Mouse (Mus musculus) limb, embryonic 11.5 days (tissue): ENCODE results near the gene Ythdf2. TPM values are rescaled to one million over a fixed set of nuclear protein-coding genes. Genes with fewer than 3 reads are reported as not detected.
A peak's percentile ranks its signal among the peaks of the same experiment; 100 is the strongest.

Experiments used
- ATAC-seq: fragments of 200-750 bp; cut with Nextera tagmentation; 2 replicates; pipeline ENCODE4 v1.8.0; 2017; ENCODE audit warnings: low read depth; ENCODE audit not compliant: insufficient number of reproducible peaks, low FRiP score, low TSS enrichment
- DNase-seq: peaks from one replicate; pipeline ENCODE4 v3.0.0-alpha.2; 2015; ENCODE audit warnings: low spot score
- H3K27ac ChIP-seq: fragments of 300-500 bp; sonication (generic); replicated peaks from 2 replicates; pipeline ENCODE4 v1.5.1; 2014; ENCODE audit warnings: low read depth, mild to moderate bottlenecking, low read length
- H3K27me3 ChIP-seq: fragments of 300-500 bp; sonication (generic); 2 replicates; pipeline ENCODE4 v1.6.1; 2014; ENCODE audit warnings: mild to moderate bottlenecking, low read length, mixed read lengths; ENCODE audit not compliant: control insufficient read depth, insufficient read depth
- H3K36me3 ChIP-seq: fragments of 300-500 bp; sonication (generic); 2 replicates; pipeline ENCODE4 v1.6.1; 2014; ENCODE audit warnings: mild to moderate bottlenecking, low read length, moderate library complexity, mixed read lengths; ENCODE audit not compliant: control insufficient read depth, insufficient read depth
- H3K4me1 ChIP-seq: fragments of 300-500 bp; sonication (generic); 2 replicates; pipeline ENCODE4 v1.6.1; 2014; ENCODE audit warnings: low read length, mixed read lengths; ENCODE audit not compliant: control insufficient read depth, insufficient read depth
- H3K4me2 ChIP-seq: fragments of 300-500 bp; sonication (generic); 2 replicates; pipeline ENCODE4 v1.6.1; 2014; ENCODE audit warnings: low read depth, mild to moderate bottlenecking, moderate library complexity; ENCODE audit not compliant: severe bottlenecking
- H3K4me3 ChIP-seq: fragments of 300-500 bp; sonication (generic); 2 replicates; pipeline ENCODE4 v1.5.1; 2014; ENCODE audit warnings: low read depth, low read length
- H3K9ac ChIP-seq: fragments of 300-500 bp; sonication (generic); 2 replicates; pipeline ENCODE4 v1.6.1; 2014; ENCODE audit warnings: mild to moderate bottlenecking, low read length
- H3K9me3 ChIP-seq: fragments of 300-500 bp; sonication (generic); 2 replicates; pipeline ENCODE4 v1.6.1; 2016; ENCODE audit warnings: low read length; ENCODE audit not compliant: control insufficient read depth
- WGBS: fragments of 180-500 bp; shearing (Covaris S2); extraction: QIAGEN DNeasy Blood & Tissue Kit; methylation state at CpG from one replicate; pipeline ENCODE4 v1.1.7; 2014; 5-methylcytosine and 5-hydroxymethylcytosine counted together
- polyA plus RNA-seq: library from polyadenylated mRNA; unstranded; fragments of >200 nt; fragmentation: Nextera tagmentation; extraction: Ambion mirVana; gene quantifications from 2 replicates; pipeline ENCODE4 v1.2.1, GENCODE M21; 2014

Ythdf2 gene
- polyA plus RNA-seq, 1 experiment from 2014 or later = 162 TPM

DNA sequence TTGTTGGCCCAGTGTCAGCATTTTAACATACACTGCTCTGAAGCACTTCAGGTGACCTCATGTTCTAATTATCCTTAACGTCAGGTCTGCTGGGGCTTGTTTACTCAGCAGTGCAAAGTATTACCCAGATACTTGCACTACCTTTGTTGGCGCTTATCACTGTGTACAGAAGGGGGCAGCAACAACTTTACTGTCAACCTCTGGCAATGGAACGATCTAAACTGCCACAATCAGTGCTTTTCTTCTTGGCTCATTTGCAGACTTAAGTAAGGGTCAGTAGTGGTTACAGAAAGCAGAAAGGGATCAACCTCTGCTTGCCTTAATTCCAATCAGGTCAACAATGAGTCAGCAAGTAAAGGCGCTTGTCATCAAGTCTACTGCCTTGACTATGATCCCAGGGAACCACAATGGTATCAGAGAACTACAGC is 13.8 kb downstream of the Ythdf2 start:
- Histone ChIP-seq H3K4me3 (no peak overlapping the region), H3K9me3 (no peaks in the 10 kb centered on the region), H3K27ac (no peak overlapping the region), H3K4me1 (no peaks in the 10 kb centered on the region), H3K9ac (no peak overlapping the region), H3K4me2 (no peak overlapping the region), H3K27me3 (no peaks in the 10 kb centered on the region), H3K36me3 (no peaks in the 10 kb centered on the region)
- DNase-seq (no peak), ATAC-seq (no peak)
- 64% methylated on average over 4 of the region's 4 CpGs for WGBS

DNA sequence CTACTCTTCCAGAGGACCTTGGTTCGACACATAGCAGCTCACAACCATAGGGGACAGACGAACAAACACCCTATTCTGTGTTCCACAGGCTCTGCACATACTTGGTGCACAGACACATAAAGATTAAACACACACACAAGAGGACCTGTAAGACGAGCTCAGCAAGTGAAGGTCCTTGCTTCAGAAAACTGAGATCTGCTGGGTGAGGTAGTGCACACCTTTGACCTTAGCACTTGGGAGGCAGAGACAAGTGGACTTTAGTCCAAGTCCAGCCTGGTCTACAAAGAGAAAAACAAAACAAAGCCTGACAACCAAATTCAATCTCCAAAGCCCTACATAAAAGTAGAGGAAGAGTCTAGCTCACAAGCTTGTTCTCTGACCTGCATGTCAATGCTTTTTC is 17.1 kb downstream of the Ythdf2 start:
- H3K4me3 ChIP-seq = no peak overlapping the region
- 88% methylated on average over 3 of the region's 3 CpGs for WGBS
- ATAC-seq (no peak), DNase-seq (no peak)
- H3K27me3 ChIP-seq = no peaks in the 10 kb centered on the region
- no peaks in the 10 kb centered on the region for H3K9me3 ChIP-seq
- no peak overlapping the region for H3K4me2 ChIP-seq
- no peaks in the 10 kb centered on the region for H3K4me1 ChIP-seq
- H3K27ac ChIP-seq = no peak overlapping the region
- H3K9ac ChIP-seq = no peak overlapping the region
- H3K36me3 ChIP-seq = peaks cover 5% of the 10 kb centered on the region; the same call in 1 of the 2 replicates

DNA sequence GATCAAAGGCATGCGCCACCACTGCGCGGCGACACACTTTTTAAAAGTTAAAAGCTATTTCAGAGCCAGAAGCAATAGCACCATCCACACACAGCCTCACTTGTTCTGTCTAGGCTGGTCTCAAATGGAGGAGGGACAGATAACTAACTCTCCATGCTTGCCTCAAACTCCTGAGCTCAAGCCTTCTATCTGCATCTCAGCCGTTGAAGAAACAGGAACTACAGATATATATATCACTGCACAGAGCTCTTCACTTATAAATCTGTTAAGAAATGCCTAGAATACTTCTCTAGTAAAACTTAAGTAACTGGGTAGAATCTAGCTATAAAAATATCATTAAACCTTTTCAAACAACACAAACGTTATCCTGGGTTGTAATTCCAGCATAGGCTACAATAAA is 17.7 kb downstream of the Ythdf2 start:
- Histone ChIP-seq H3K27ac (no peak overlapping the region), H3K36me3 (peaks cover 5% of the 10 kb centered on the region; the same call in 1 of the 2 replicates), H3K4me2 (no peak overlapping the region), H3K4me3 (no peak overlapping the region), H3K9ac (no peak overlapping the region), H3K27me3 (no peaks in the 10 kb centered on the region), H3K4me1 (no peaks in the 10 kb centered on the region), H3K9me3 (no peaks in the 10 kb centered on the region)
- ATAC-seq (no peak), DNase-seq (no peak)
- WGBS = 93% methylated on average over 6 of the region's 6 CpGs

DNA sequence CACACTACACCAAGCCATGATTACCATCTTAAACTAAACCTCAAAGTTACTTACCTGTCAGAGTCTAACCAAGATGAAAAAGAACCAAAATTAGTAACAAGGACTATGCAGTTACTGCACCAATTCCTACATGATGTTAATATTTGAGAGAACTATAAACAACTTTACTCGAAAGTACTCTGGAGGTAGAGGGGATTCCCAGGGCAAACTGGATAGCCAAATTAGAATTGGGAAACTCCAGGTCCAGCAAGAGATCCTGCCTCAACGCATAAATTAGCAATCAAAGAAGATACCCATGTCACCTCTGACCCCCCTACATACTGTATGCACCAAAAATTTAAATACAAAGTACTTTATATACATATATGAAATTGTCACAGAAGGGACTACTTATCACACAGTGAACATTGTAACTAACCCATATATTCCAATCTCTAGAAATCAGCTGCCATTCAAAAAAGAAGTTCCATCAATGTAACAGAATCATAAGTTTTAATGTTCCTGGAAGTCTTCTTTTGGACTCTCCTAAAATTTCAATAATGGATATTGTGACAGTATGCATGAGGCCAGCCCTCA is 24.2 kb downstream of the Ythdf2 start:
- no peak overlapping the region for H3K9ac ChIP-seq
- no peak overlapping the region for H3K4me2 ChIP-seq
- H3K27ac ChIP-seq = no peak overlapping the region
- no peak for ATAC-seq
- no peak overlapping the region for H3K4me3 ChIP-seq
- no peak for DNase-seq
- no peaks in the 10 kb centered on the region for H3K9me3 ChIP-seq
- peaks cover 13% of the 10 kb centered on the region; the same call in 1 of the 2 replicates for H3K36me3 ChIP-seq
- no peaks in the 10 kb centered on the region for H3K4me1 ChIP-seq
- 91% methylated on average over 2 of the region's 2 CpGs for WGBS
- no peaks in the 10 kb centered on the region for H3K27me3 ChIP-seq

DNA sequence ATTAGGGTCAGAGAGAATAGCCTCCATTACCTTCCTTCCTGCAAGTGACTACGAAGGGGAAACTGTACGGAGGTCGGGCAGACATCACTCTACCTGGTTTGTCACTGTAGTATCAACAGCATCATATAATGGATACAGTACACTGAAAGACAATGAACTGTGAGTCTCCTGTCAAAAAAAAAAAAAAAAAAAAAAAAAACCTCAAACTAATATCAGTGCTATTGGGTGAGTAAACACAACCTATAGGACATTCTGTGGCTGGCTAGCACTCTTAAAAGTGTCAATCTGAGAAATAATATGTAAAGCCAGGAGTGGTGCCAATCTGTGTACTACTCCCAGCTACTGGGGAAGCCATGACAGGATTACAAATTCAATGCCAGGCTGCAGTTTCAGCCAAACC is 28.9 kb downstream of the Ythdf2 start:
- ATAC-seq = no peak
- H3K36me3 ChIP-seq = peaks cover 8% of the 10 kb centered on the region; the same call in 1 of the 2 replicates
- no peak overlapping the region for H3K9ac ChIP-seq
- no peaks in the 10 kb centered on the region for H3K27me3 ChIP-seq
- H3K9me3 ChIP-seq = no peaks in the 10 kb centered on the region
- WGBS = 93% methylated on average over 3 of the region's 3 CpGs
- no peak overlapping the region for H3K27ac ChIP-seq
- no peaks in the 10 kb centered on the region for H3K4me1 ChIP-seq
- no peak for DNase-seq
- no peak overlapping the region for H3K4me3 ChIP-seq
- no peak overlapping the region for H3K4me2 ChIP-seq

DNA sequence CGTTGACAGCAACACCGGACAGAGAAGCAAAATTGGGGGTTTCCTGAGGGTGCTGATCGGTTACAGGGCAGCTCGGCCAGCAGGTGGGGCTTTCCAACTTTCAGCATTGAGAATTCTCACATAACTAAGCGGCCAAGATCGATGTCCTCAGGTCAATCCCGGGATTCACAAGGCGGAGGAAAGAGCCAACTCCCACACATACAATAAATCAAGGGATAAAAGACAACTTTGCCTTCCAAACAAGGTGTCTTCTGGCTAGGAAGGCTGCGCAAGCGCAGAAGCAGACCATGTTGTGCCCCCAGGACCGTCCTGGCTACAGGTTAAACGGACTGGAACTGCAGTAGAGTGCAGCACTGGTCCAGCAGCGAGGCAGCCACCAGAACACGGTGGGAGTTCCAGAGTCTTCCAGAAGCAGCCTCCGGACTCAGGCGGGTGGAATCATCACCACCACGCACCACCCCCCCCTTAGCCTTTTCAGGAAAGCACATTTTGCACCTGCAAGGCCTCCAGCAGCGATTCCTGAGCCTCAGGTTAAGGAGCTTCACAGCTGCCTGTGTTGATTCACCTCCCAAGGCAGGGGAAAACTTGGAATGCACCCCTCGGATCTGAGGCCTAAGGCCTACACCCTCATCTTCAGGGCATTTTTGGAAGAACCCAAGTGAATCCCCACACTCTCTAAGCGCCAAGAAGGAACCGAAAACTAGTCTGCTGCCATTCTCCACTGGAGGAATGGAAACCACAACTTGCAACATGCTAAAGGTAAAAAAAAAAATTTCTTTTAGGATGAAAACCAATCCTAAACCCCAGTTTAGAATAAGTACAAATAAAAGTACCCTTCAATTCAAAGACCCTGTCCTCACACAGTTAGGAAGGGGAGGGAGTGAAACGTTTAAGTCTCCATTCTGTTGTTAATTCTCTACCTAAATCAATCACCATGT is 30.1 kb downstream of the Ythdf2 start:
- no peaks in the 10 kb centered on the region for H3K9me3 ChIP-seq
- DNase-seq = no peak
- H3K27me3 ChIP-seq = no peaks in the 10 kb centered on the region
- H3K36me3 ChIP-seq = peaks cover 8% of the 10 kb centered on the region; the same call in 1 of the 2 replicates
- 70% methylated on average over 22 of the region's 22 CpGs for WGBS
- H3K9ac ChIP-seq = no peak overlapping the region
- no peak for ATAC-seq
- no peaks in the 10 kb centered on the region for H3K4me1 ChIP-seq
- H3K4me3 ChIP-seq = no peak overlapping the region
- H3K4me2 ChIP-seq = no peak overlapping the region
- H3K27ac ChIP-seq = no peak overlapping the region

DNA sequence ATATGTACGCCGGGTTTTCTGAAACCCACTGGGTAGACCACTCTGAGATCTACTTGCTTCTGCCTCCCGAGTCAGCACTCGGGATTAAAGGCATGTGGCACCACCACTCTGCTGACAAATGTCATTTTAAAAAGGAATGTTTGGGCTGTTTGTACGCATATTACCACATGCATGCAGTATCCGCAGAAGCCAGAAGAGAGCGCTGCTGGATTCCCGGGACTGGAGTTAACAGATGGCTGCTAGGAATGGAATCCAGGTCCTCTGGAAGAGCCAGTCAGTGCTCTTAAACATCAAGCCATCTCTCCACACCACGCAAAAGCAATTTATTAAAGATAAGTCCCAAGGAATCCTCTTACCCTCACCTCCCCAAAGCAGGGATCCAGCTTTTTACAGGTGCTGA is 31.4 kb downstream of the Ythdf2 start:
- Histone ChIP-seq H3K4me3 (no peak overlapping the region), H3K36me3 (peaks cover 6% of the 10 kb centered on the region; the same call in 1 of the 2 replicates), H3K27me3 (no peaks in the 10 kb centered on the region), H3K9me3 (no peaks in the 10 kb centered on the region), H3K4me2 (no peak overlapping the region), H3K4me1 (no peaks in the 10 kb centered on the region), H3K27ac (no peak overlapping the region), H3K9ac (no peak overlapping the region)
- DNase-seq (peak; percentile 67), ATAC-seq (no peak)
- 75% methylated on average over 9 of the region's 9 CpGs for WGBS

DNA sequence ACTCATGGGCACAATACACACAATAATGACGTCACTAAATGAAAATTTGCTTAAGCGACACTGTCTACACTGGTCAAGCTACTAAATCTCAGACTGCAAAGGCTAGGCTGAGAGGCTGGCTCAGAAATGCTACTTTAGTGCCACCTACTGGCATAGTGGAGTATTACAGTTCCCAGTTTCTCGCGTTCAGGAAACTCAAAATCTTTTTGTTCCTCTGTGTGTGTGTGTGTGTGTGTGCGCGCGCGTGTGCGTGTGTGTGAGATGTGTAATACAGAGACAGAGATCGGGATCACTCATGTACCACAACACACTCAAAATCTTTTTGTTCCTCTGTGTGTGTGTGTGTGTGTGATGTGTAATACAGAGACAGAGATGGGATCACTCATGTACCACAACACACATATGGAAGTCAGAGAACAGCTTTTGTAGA is 33.5 kb downstream of the Ythdf2 start:
- Histone ChIP-seq H3K27ac (no peak overlapping the region), H3K4me2 (no peak overlapping the region), H3K36me3 (no peaks in the 10 kb centered on the region; the same call in 1 of the 2 replicates), H3K9me3 (no peaks in the 10 kb centered on the region), H3K9ac (no peak overlapping the region), H3K4me3 (no peak overlapping the region), H3K4me1 (no peaks in the 10 kb centered on the region), H3K27me3 (no peaks in the 10 kb centered on the region)
- DNase-seq = peak; percentile 82
- 11% methylated on average over 10 of the region's 10 CpGs for WGBS
- peak; percentile 79 for ATAC-seq
